Mouse (Mus musculus): ENCODE results near the gene Dlk2. TPM values are rescaled to one million over a fixed set of nuclear protein-coding genes. Genes with fewer than 3 reads are reported as not detected.

Gene Dlk2
- polyA plus RNA-seq, 1 experiment: 93.3 TPM

- TF ChIP-seq POLR2A (IDR thresholded peaks at IDR 0.05; ENCODE audit: borderline replicate concordance, extremely low read depth, insufficient read depth, insufficient read length, poor library complexity, severe bottlenecking) (no peak), CTCF (IDR thresholded peaks at IDR 0.05; ENCODE audit: borderline replicate concordance, extremely low read depth, insufficient read depth, insufficient read length) (no peak)
- no peak for DNase-seq (ENCODE audit: low read depth)
These were observed 22.2 kb upstream of the Dlk2 start for GRCm38 (mm10) chr17:46275034-46275433.

GRCm38 (mm10) chr17:46275506-46275905 is 21.7 kb upstream of the Dlk2 start:
- DNase-seq (ENCODE audit: low read depth): no peak
- TF ChIP-seq POLR2A (IDR thresholded peaks at IDR 0.05; ENCODE audit: borderline replicate concordance, extremely low read depth, insufficient read depth, insufficient read length, poor library complexity, severe bottlenecking) (no peak), CTCF (IDR thresholded peaks at IDR 0.05; ENCODE audit: borderline replicate concordance, extremely low read depth, insufficient read depth, insufficient read length) (no peak)

- TF ChIP-seq POLR2A (IDR thresholded peaks at IDR 0.05; ENCODE audit: borderline replicate concordance, extremely low read depth, insufficient read depth, insufficient read length, poor library complexity, severe bottlenecking) (no peak), CTCF (IDR thresholded peaks at IDR 0.05; ENCODE audit: borderline replicate concordance, extremely low read depth, insufficient read depth, insufficient read length) (no peak)
- DNase-seq (ENCODE audit: low read depth): no peak
These were observed 19.6 kb upstream of the Dlk2 start for GRCm38 (mm10) chr17:46277586-46277985.

GRCm38 (mm10) chr17:46278011-46278765 is 19.0 kb upstream of the Dlk2 start:
- DNase-seq (ENCODE audit: low read depth): no peak
- TF ChIP-seq POLR2A (IDR thresholded peaks at IDR 0.05; ENCODE audit: borderline replicate concordance, extremely low read depth, insufficient read depth, insufficient read length, poor library complexity, severe bottlenecking) (no peak), CTCF (IDR thresholded peaks at IDR 0.05; ENCODE audit: borderline replicate concordance, extremely low read depth, insufficient read depth, insufficient read length) (no peak)

DNA sequence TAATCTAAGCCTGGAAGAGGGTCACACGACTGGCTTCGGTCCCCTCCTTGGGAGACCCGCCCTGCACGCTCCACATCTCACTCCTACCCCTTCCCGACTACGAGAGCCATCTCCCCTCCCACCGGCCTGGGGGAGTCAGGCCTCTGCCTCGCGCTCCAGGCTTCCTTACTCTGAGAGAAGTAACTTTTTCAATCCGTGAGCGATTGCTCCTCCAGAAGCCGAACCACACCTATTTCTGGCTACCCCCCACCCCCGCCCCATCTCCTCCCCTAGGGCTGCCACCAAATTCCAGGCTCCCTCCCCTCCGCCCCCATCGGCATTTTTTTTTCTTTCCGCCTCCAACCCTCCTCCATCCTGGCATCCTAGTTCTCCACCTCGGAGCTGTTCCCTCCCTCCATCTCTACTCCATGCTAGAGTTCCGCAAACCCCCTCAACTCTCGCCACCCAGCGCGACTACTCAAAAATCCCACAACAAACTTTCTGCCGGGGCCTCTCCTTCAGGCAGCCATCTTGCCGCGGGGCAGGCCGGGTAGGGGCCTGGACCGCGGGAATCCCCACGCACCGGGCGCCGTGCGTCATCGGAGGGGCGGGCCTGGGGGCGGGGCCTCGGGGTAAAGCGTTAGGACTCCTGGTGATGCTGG is 14.6 kb upstream of the Dlk2 start, which contains the start of gene Tjap1:
TSS of gene Tjap1 (minus strand) at position 544 of the 641 bp plus-strand sequence.
- TF ChIP-seq CTCF (IDR thresholded peaks at IDR 0.05; ENCODE audit: borderline replicate concordance, extremely low read depth, insufficient read depth, insufficient read length): no peak
- peak; percentile 62; the same call in 1 of the 2 replicates for TF ChIP-seq POLR2A (IDR thresholded peaks at IDR 0.05; ENCODE audit: borderline replicate concordance, extremely low read depth, insufficient read depth, insufficient read length, poor library complexity, severe bottlenecking)
- peak; percentile 95 for DNase-seq (ENCODE audit: low read depth)

GRCm38 (mm10) chr17:46283140-46283539 is 14.1 kb upstream of the Dlk2 start:
- DNase-seq (ENCODE audit: low read depth): no peak
- TF ChIP-seq POLR2A (IDR thresholded peaks at IDR 0.05; ENCODE audit: borderline replicate concordance, extremely low read depth, insufficient read depth, insufficient read length, poor library complexity, severe bottlenecking): no peak
- no peak for TF ChIP-seq CTCF (IDR thresholded peaks at IDR 0.05; ENCODE audit: borderline replicate concordance, extremely low read depth, insufficient read depth, insufficient read length)

- no peak for TF ChIP-seq POLR2A (IDR thresholded peaks at IDR 0.05; ENCODE audit: borderline replicate concordance, extremely low read depth, insufficient read depth, insufficient read length, poor library complexity, severe bottlenecking)
- TF ChIP-seq CTCF (IDR thresholded peaks at IDR 0.05; ENCODE audit: borderline replicate concordance, extremely low read depth, insufficient read depth, insufficient read length): no peak
- DNase-seq (ENCODE audit: low read depth): no peak
These were observed 13.3 kb upstream of the Dlk2 start for GRCm38 (mm10) chr17:46283911-46284310.

DNA sequence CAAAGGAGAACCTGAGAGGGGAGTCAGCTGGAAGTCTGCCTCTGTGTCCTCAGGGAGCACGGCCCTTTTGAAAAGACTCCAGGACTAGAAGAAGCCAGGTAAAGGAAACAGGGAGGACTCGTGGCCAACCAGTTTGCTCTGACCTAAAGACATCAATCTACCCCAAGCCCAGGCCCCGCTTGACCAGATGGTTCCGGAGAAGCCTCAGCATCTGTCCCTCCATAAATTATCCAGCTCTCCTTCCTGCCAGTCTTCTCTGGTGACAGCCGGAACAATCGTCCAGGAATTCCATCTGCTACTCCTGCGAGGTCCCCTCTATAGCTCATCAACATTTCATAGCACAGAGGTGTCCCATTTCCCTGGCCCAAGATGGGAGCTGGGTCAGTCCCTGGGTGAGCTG is 12.6 kb upstream of the Dlk2 start:
- TF ChIP-seq POLR2A (IDR thresholded peaks at IDR 0.05; ENCODE audit: borderline replicate concordance, extremely low read depth, insufficient read depth, insufficient read length, poor library complexity, severe bottlenecking) (no peak), CTCF (IDR thresholded peaks at IDR 0.05; ENCODE audit: borderline replicate concordance, extremely low read depth, insufficient read depth, insufficient read length) (no peak)
- no peak for DNase-seq (ENCODE audit: low read depth)

DNA sequence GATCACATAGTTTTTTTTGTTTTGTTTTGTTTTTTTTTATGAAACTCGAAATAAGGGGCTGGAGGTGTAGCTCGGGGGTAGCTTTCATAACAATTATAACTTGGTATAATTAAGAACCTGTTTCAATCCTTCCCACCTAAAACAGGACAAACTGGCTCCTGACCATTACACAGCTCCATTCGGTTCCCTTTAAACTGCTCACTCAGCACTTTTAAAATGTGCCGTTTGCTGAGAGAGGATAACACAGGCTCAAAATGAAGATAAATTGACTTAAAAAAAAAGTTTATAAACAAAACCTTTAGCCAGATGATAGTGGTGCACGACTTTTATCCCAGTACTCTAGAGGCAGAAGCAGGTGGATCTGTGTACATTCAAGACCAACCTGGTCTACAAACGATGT is 11.8 kb upstream of the Dlk2 start:
- TF ChIP-seq CTCF (IDR thresholded peaks at IDR 0.05; ENCODE audit: borderline replicate concordance, extremely low read depth, insufficient read depth, insufficient read length) (no peak), POLR2A (IDR thresholded peaks at IDR 0.05; ENCODE audit: borderline replicate concordance, extremely low read depth, insufficient read depth, insufficient read length, poor library complexity, severe bottlenecking) (no peak)
- DNase-seq (ENCODE audit: low read depth): no peak

DNA sequence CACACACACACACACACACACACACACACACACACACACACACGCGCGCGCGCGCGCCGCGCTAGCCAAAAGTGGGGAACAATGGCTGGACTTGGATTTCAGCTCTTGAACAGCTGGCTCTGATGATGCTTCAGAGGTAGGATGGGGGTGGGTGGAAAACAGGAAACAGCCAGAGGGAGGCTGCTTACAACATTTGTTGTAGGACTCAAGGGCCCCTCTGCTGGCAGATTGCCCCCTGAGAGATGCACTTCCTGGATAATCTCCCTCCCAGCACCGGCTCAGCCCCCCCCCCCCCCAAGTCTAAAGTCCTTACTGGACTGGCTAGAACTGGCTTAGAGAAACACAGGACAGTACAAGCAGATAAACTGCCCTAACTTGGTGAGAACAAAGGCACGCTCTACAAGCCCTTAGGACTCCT is 9.5 kb upstream of the Dlk2 start:
- TF ChIP-seq CTCF (IDR thresholded peaks at IDR 0.05; ENCODE audit: borderline replicate concordance, extremely low read depth, insufficient read depth, insufficient read length) (no peak), POLR2A (IDR thresholded peaks at IDR 0.05; ENCODE audit: borderline replicate concordance, extremely low read depth, insufficient read depth, insufficient read length, poor library complexity, severe bottlenecking) (no peak)
- peak; percentile 51 for DNase-seq (ENCODE audit: low read depth)

- no peak for DNase-seq (ENCODE audit: low read depth)
- TF ChIP-seq CTCF (IDR thresholded peaks at IDR 0.05; ENCODE audit: borderline replicate concordance, extremely low read depth, insufficient read depth, insufficient read length) (no peak), POLR2A (IDR thresholded peaks at IDR 0.05; ENCODE audit: borderline replicate concordance, extremely low read depth, insufficient read depth, insufficient read length, poor library complexity, severe bottlenecking) (no peak)
These were observed 620 bp upstream of the Dlk2 start for GRCm38 (mm10) chr17:46296601-46297000.

- DNase-seq (ENCODE audit: low read depth): no peak
- no peak for TF ChIP-seq POLR2A (IDR thresholded peaks at IDR 0.05; ENCODE audit: borderline replicate concordance, extremely low read depth, insufficient read depth, insufficient read length, poor library complexity, severe bottlenecking)
- TF ChIP-seq CTCF (IDR thresholded peaks at IDR 0.05; ENCODE audit: borderline replicate concordance, extremely low read depth, insufficient read depth, insufficient read length): no peak
These were observed 225 bp upstream of the Dlk2 start for GRCm38 (mm10) chr17:46297028-46297363.
